Mouse (Mus musculus): ENCODE measurements around the gene Emid1. TPM values are rescaled to one million over a fixed set of nuclear protein-coding genes. Genes with fewer than 3 reads are reported as not detected.

Emid1 gene
- 25.0 and 51.2 TPM in 2 replicates for polyA plus RNA-seq (2012; ENCODE audit: low replicate concordance)

GRCm38 (mm10) chr11:5151680-5152337 lies at the start of gene Emid1:
Emid1 (minus strand) TSS chr11:5152257.

DNA sequence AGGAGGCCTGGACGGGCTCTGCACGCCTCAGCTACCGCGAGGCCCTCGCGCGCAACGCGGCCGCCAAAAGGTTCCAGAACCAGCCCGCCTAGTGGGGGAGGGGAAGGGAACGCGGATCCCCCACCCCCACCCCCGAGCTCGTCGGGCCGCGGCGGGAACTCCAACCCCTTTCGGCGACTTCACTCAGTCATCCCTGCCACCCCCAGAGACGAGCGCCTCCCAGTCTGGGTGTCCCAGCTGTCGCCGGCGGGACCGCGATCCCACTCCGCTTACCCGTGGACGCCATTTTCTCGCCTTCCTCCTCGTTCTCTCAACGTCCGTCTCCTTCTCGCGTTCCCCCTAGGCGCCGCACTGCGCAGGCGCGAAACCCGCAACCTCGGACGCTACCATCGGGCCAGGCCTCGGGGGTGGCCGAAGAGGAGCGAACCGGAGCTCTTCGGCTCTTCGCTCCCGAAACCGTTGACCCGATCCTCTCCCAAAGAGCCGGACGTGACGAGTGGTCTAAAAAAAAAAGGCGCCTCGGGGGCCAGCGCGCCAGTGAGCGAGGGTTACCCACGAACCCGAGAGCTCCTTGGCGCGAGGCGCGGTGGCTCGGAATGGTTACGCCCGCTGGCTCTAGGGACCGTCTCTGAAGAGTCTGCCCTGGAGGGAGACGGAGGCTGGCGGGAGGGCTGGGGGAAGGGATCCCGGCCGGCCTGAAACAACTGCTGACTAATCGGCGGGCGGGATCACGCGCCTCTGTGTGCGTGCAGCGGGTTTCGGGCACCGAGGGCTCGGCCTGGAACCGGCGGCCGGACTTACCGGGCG lies 53.1 kb downstream of the Emid1 start, which contains the start of the genes Rhbdd3 and Ewsr1:
Gene Rhbdd3, plus strand, starts transcription at position 191 of the 807 bp plus-strand sequence.
Gene Ewsr1, minus strand, starts transcription at position 531 of the 807 bp plus-strand sequence.

GRCm38 (mm10) chr11:5065056-5065821 lies 86.8 kb downstream of the Emid1 start, which contains the start of gene Gas2l1:
Gas2l1 (minus strand) TSS chr11:5065327.

DNA sequence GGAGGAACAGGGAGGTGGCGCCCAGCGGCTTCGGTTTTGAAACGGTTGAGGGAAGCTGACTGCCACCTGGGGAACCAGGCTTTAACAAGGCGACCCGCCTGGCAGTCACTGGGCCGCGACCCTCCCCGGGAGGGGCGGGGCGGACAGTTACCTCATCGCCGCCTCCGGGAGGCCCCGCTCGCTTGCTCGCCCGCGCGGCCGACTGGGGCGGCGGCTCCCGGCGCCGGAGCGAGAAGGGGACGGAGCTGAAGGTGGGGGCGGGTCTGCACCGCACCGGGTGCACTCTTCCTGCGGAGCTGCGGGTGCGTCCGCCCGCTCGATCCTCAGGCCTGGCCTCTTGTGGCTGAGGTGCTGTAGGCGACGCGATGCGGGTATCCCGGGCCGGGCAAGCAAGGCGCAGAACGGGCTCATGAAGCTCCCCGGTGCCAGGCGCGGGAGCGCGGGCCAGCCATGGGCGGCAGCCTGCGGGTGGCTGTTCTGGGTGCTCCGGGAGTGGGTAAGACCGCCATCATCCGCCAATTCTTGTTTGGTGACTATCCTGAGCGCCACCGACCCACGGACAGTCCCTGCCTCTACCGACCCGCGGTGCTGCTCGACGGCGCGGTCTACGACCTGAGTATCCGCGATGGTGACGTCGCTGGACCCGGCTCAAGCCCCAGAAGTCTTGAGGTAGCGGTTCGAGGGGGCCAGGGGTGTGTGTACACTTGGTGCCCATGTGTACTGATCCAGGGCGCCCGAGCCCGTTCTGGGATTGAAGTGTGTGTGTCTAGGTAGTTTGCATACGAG lies 94.0 kb downstream of the Emid1 start, which contains the start of gene Rasl10a:
Gene Rasl10a, plus strand, starts transcription at position 273 of the 786 bp plus-strand sequence.

Other genes with a start within 250 kb of the Emid1 start
- 1.3 and 1.5 TPM in 2 replicates for gene Nefh, start 204.2 kb downstream of the Emid1 start, polyA plus RNA-seq (2012; ENCODE audit: low replicate concordance)
- 26.9 and 62.0 TPM in 2 replicates for gene Ap1b1, start 165.4 kb downstream of the Emid1 start, polyA plus RNA-seq (2012; ENCODE audit: low replicate concordance)
- gene Rasl10a, start 94.1 kb downstream of the Emid1 start, polyA plus RNA-seq (2012; ENCODE audit: low replicate concordance) = 0.39 and 0.66 TPM in 2 replicates
- 13.4 and 30.5 TPM in 2 replicates for gene Gas2l1, start 86.9 kb downstream of the Emid1 start, polyA plus RNA-seq (2012; ENCODE audit: low replicate concordance)
- gene Rhbdd3, start 53.3 kb downstream of the Emid1 start, polyA plus RNA-seq (2012; ENCODE audit: low replicate concordance) = 14.5 and 15.6 TPM in 2 replicates
- 564 and 719 TPM in 2 replicates for gene Ewsr1, start 53.0 kb downstream of the Emid1 start, polyA plus RNA-seq (2012; ENCODE audit: low replicate concordance)
- gene Kremen1, start 109.3 kb upstream of the Emid1 start, polyA plus RNA-seq (2012; ENCODE audit: low replicate concordance) = 14.8 and 23.8 TPM in 2 replicates

Measured in hematopoietic multipotent progenitor cell, adult 10-12 weeks (in vitro differentiated cells).